Mouse (Mus musculus) MEL (cell line): Measurements from ENCODE around the gene 1700018F24Rik. TPM values are rescaled to one million over a fixed set of nuclear protein-coding genes. Genes with fewer than 3 reads are reported as not detected.
"Not testable (repeated sequence)": the region's sequence is repeated elsewhere in the genome, so short reads cannot be mapped to it uniquely, and the experiment has no call there.

Source experiments
- DNase-seq: peaks from one replicate; pipeline ENCODE4 v3.0.0; 2011; ENCODE audit warnings: low read depth, low spot score
- H3K27ac ChIP-seq: 2 replicates; pipeline ENCODE4 v1.5.1; 2012; ENCODE audit warnings: low read depth, mild to moderate bottlenecking, control low read depth, low read length, moderate library complexity; ENCODE audit not compliant: control insufficient read depth
- H3K27me3 ChIP-seq, 2 experiments: fragments of 150-350 bp in 1 of 2; sonication (generic) in 1 of 2; 2 replicates each; pipeline ENCODE4 v1.6.1; 2012; ENCODE audit warnings: low read length in 2 of 2, mild to moderate bottlenecking in 2 of 2, improper control_type of control experiment in 1 of 2, moderate library complexity in 1 of 2; ENCODE audit not compliant: insufficient read depth in 2 of 2, control insufficient read depth in 1 of 2
- H3K36me3 ChIP-seq, 2 experiments: 2 replicates each; pipeline ENCODE4 v1.6.1; 2012 to 2014; ENCODE audit warnings: low read length in 2 of 2, improper control_type of control experiment in 1 of 2, inconsistent platforms in 1 of 2, mild to moderate bottlenecking in 1 of 2; ENCODE audit not compliant: insufficient read depth in 2 of 2, control insufficient read depth in 1 of 2
- H3K4me1 ChIP-seq, 2 experiments: fragments of 150-350 bp in 1 of 2; sonication (generic) in 1 of 2; 2 replicates each; pipeline ENCODE4 v1.6.1; 2012; ENCODE audit warnings: low read length in 2 of 2, improper control_type of control experiment in 1 of 2, mild to moderate bottlenecking in 1 of 2; ENCODE audit not compliant: insufficient read depth in 2 of 2, control insufficient read depth in 1 of 2
- H3K4me3 ChIP-seq, 2 experiments: fragments of 150-350 bp in 1 of 2; sonication (generic) in 1 of 2; 2 replicates each; pipeline ENCODE4 v1.5.1; 2012; ENCODE audit warnings: low read depth in 2 of 2, low read length in 2 of 2, mild to moderate bottlenecking in 2 of 2, moderate library complexity in 2 of 2, control low read depth in 1 of 2, improper control_type of control experiment in 1 of 2; ENCODE audit not compliant: control insufficient read depth in 1 of 2, insufficient read depth in 1 of 2
- H3K79me2 ChIP-seq: 2 replicates; pipeline ENCODE4 v1.6.1; 2012; ENCODE audit warnings: mild to moderate bottlenecking, low read length, moderate library complexity; ENCODE audit not compliant: control insufficient read depth, poor library complexity, insufficient read depth
- H3K9ac ChIP-seq: 2 replicates; pipeline ENCODE4 v1.6.1; 2012; ENCODE audit warnings: low read depth, mild to moderate bottlenecking, control low read depth, low read length, moderate library complexity; ENCODE audit not compliant: control insufficient read depth, poor library complexity, severe bottlenecking
- H3K9me3 ChIP-seq: fragments of 150-350 bp; sonication (generic); replicated peaks from 2 replicates; pipeline ENCODE4 v1.6.1; 2012; ENCODE audit warnings: mild to moderate bottlenecking, low read length, improper control_type of control experiment, moderate library complexity; ENCODE audit not compliant: insufficient read depth
- CTCF ChIP-seq, 3 experiments: IDR thresholded peaks in 2 of 3; conservative IDR thresholded peaks in 1 of 3; 2 replicates each; pipeline ENCODE4 v1.5.1; 2011 to 2012; ENCODE audit warnings: low read length in 3 of 3, low read depth in 2 of 3, mild to moderate bottlenecking in 2 of 3, improper control_type of control experiment in 1 of 3, inconsistent platforms in 1 of 3, mixed read lengths in 1 of 3, moderate library complexity in 1 of 3; ENCODE audit not compliant: control insufficient read depth in 1 of 3, insufficient read depth in 1 of 3, poor library complexity in 1 of 3, severe bottlenecking in 1 of 3
- ETS1 ChIP-seq: IDR thresholded peaks from 2 replicates; pipeline ENCODE4 v1.6.1; 2012; ENCODE audit warnings: low read depth, mild to moderate bottlenecking, inconsistent platforms, low read length, improper control_type of control experiment, moderate library complexity
- MAFK ChIP-seq: IDR thresholded peaks from 2 replicates; pipeline ENCODE4 v1.6.1; 2011; ENCODE audit warnings: low read depth, mild to moderate bottlenecking, low read length, improper control_type of control experiment, borderline replicate concordance
- MEF2A ChIP-seq: IDR thresholded peaks from 2 replicates; pipeline ENCODE4 v1.6.1; 2014; ENCODE audit warnings: low read depth, mild to moderate bottlenecking, inconsistent platforms, low read length, improper control_type of control experiment; ENCODE audit not compliant: poor library complexity, insufficient replicate concordance, severe bottlenecking; ENCODE audit errors: extremely low read depth
- MYB ChIP-seq: IDR thresholded peaks from 2 replicates; pipeline ENCODE4 v1.6.1; 2011; ENCODE audit warnings: mild to moderate bottlenecking, low read depth, low read length, improper control_type of control experiment
- NRF1 ChIP-seq: IDR thresholded peaks from 2 replicates; pipeline ENCODE4 v1.6.1; 2014; ENCODE audit warnings: low read depth, mild to moderate bottlenecking, inconsistent platforms, low read length, improper control_type of control experiment, moderate library complexity; ENCODE audit not compliant: poor library complexity, insufficient read depth, severe bottlenecking
- SMC3 ChIP-seq: IDR thresholded peaks from 2 replicates; pipeline ENCODE4 v1.6.1; 2011; ENCODE audit warnings: low read depth, low read length, improper control_type of control experiment
- TBP ChIP-seq: IDR thresholded peaks from 2 replicates; pipeline ENCODE4 v1.8.0; 2011; ENCODE audit warnings: low read depth, low read length, improper control_type of control experiment
- UBTF ChIP-seq: IDR thresholded peaks from 2 replicates; pipeline ENCODE4 v1.6.1; 2012; ENCODE audit warnings: low read depth, mild to moderate bottlenecking, inconsistent platforms, low read length, improper control_type of control experiment, moderate library complexity, borderline replicate concordance; ENCODE audit not compliant: insufficient read depth
- ZNF384 ChIP-seq: IDR thresholded peaks from 2 replicates; pipeline ENCODE4 v1.6.1; 2012; ENCODE audit warnings: low read depth, mild to moderate bottlenecking, inconsistent platforms, low read length, improper control_type of control experiment
- polyA plus RNA-seq, 2 experiments: library from polyadenylated mRNA; stranded (reverse) in 1 of 2; unstranded in 1 of 2; fragments of >175 nt in 1 of 2; fragments of >200 nt in 1 of 2; gene quantifications; 2 replicates each; pipeline versions ENCODE4 v1.2.1 to v1.2.4; 2012; ENCODE audit warnings: low replicate concordance in 2 of 2, low read depth in 1 of 2; ENCODE audit not compliant: insufficient read length in 2 of 2, insufficient read depth in 1 of 2, missing spikeins in 1 of 2
- total RNA-seq: library from RNA; depleted of rRNA; stranded (reverse); fragments of 300-350 nt; gene quantifications from 2 replicates; pipeline ENCODE4 v1.2.3, GENCODE M21; 2012

The 1700018F24Rik gene
- total and polyA plus RNA-seq, 3 experiments, result not detected

- Histone ChIP-seq H3K27ac (no peak overlapping the region), H3K9ac (no peak overlapping the region), H3K36me3 (no peaks in the 10 kb centered on the region), H3K4me3 (no peak overlapping the region), H3K9me3 (no peaks in the 10 kb centered on the region), H3K79me2 (no peaks in the 10 kb centered on the region), H3K4me1 (peaks cover 0 to 2% of the 10 kb centered on the region in 2 experiments; a peak in 1 of 4 replicates), H3K27me3 (no peaks in the 10 kb centered on the region)
- DNase-seq, result no peak
- TF ChIP-seq ETS1, result no peak
- no peak for TF ChIP-seq SMC3
- no peak for TF ChIP-seq TBP
- no peak for TF ChIP-seq NRF1
- no peak for TF ChIP-seq UBTF
- TF ChIP-seq MEF2A, result no peak
- no peak for TF ChIP-seq MAFK
- no peak for TF ChIP-seq MYB
Observed at GRCm38 (mm10) chr5:145014278-145014677, 28.5 kb upstream of the 1700018F24Rik start.

DNA sequence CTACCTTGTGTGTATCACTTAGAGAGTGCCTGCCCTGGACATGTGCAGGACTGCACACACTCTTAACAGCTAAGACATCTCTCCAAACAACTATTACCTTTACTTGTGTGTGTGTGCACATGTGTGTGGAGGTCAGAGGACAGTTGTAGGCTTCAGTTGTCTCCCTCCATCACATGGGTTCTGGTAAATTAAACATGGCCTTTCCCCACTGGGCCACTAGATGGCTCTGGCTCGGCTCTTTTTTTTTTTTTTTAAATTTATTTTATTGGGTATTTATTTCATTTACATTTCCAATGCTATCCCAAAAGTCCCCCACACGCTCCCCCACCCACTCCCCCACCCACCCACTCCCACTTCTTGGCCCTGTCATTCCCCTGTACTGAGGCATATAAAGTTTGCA, 26.0 kb upstream of the 1700018F24Rik start:
- not testable (repeated sequence) for H3K36me3 ChIP-seq

DNA sequence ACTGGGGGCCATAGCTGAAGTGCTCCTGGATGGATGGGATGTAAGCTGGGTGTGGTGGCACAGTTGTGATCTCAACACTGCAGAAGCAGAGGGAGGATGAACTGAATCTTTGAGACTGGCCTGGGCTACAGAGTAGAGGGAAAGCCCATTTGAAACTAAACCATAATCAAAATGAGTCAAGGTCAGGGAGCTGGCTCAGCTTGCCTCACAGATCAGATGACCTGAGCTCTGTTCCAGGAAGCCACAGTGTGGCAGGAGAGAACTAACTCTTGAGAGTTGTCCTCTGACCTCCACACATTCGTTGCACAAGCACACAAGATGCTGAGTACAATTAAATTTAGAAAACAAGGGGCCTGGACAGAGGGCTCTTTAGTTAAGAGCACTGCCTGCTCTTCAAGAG, 22.5 kb upstream of the 1700018F24Rik start:
- not testable (repeated sequence) for H3K27ac ChIP-seq, H3K36me3 ChIP-seq, H3K9me3 ChIP-seq, H3K4me1 ChIP-seq, H3K4me3 ChIP-seq, H3K79me2 ChIP-seq, H3K27me3 ChIP-seq, DNase-seq, H3K9ac ChIP-seq

More for the DNA sequence above, 26.0 kb upstream of the 1700018F24Rik start:
- H3K27ac ChIP-seq, H3K27me3 ChIP-seq, H3K4me3 ChIP-seq, H3K9me3 ChIP-seq, H3K9ac ChIP-seq, DNase-seq, H3K4me1 ChIP-seq, H3K79me2 ChIP-seq: not testable (repeated sequence)
- 0 out of 2 replicates have a peak, but pooled peaks have one; percentile 7 for TF ChIP-seq SMC3
- peak in 2 of 3 experiments; percentile 18 to 21; a peak in 4 of 6 replicates for TF ChIP-seq CTCF (IDR thresholded peaks at IDR 0.05 in 2 of 3, conservative IDR thresholded peaks at IDR 0.05 in 1 of 3; ENCODE audit: control insufficient read depth in 1 of 3, insufficient read depth in 1 of 3, low read depth in 2 of 3, low read length in 3 of 3, poor library complexity in 1 of 3, severe bottlenecking in 1 of 3)
- peak; percentile 84 for TF ChIP-seq ZNF384
